Mouse (Mus musculus) erythroblast, embryonic 14.5 days (primary cell): Measurements from ENCODE around the gene Pirt.

Source experiments
- GATA1 ChIP-seq: IDR thresholded peaks from 2 replicates; pipeline ENCODE4 v1.6.1; 2012; ENCODE audit warnings: low read length, inconsistent platforms, mixed read lengths
- TAL1 ChIP-seq: IDR thresholded peaks from 3 replicates; pipeline ENCODE4 v1.6.1; 2012; ENCODE audit warnings: low read length, inconsistent platforms, mixed read lengths

- TF ChIP-seq GATA1 (no peak), TAL1 (no peak)
Measured at GRCm38 (mm10) chr11:66942011-66942410, 30.2 kb downstream of the Pirt start.
